Mouse (Mus musculus): ENCODE results near the gene Glp1r. TPM values are rescaled to one million over a fixed set of nuclear protein-coding genes. Genes with fewer than 3 reads are reported as not detected.

The Glp1r gene
- polyA plus RNA-seq, 1 experiment from 2014 or later = not detected

DNA sequence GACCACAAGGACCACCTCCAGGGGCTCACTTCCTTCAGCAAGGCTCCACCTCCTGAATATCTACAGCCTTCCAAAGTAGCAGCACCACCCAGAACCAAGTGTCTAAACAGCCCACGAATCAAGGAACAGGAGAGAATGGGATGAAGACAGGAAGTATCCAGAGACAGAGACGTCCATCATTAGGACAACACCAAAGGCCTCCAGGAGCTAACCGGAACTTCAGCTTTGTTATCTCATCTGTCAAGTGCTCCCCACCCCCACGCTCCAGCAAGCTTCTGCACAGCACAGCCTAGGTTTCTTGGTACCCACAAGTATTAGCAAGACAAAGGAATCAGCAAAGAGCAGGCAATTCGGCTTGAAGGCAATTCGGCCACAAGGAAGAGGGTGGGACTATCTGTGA is 23.0 kb upstream of the Glp1r start:
- no peaks in the 10 kb centered on the region for H3K36me3 ChIP-seq
- 45% methylated on average over 6 of the region's 6 CpGs for WGBS
- H3K27me3 ChIP-seq = peaks cover 19% of the 10 kb centered on the region
- H3K4me1 ChIP-seq (replicated peaks) = no peaks in the 10 kb centered on the region
- no peak overlapping the region for H3K4me3 ChIP-seq (replicated peaks)
- no peak overlapping the region for H3K9ac ChIP-seq (replicated peaks)
- peaks cover 5% of the 10 kb centered on the region for H3K9me3 ChIP-seq
- H3K4me2 ChIP-seq = no peak overlapping the region
- no peak for ATAC-seq (ENCODE audit: insufficient number of reproducible peaks, insufficient read depth, low FRiP score, low TSS enrichment, low read depth)
- H3K27ac ChIP-seq = no peak overlapping the region

DNA sequence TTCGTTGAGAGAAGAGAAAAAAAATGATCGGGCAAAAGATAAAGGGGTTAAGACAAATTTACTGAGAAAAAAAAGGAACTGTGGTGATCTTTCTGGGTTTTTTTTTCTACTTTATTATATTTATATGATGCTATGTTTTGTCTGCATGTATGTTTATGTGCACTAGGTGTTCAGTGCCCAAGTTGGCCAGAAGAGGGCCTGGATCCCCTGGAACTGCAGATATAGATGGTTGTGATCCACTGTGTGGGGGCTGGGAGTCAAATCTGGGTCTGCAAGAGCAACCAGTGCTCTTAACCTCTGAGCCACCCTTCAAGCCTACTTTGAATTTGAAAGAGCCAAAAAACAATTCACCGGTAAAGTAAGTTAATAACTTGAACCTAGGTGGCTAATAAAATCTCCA is 21.2 kb upstream of the Glp1r start:
- Histone ChIP-seq H3K4me2 (no peak overlapping the region), H3K4me3 (replicated peaks) (no peak overlapping the region), H3K27ac (no peak overlapping the region), H3K27me3 (peaks cover 19% of the 10 kb centered on the region), H3K4me1 (replicated peaks) (no peaks in the 10 kb centered on the region), H3K9me3 (0 out of 2 replicates have a peak, but pooled peaks cover 4% of the 10 kb centered on the region), H3K36me3 (no peaks in the 10 kb centered on the region), H3K9ac (replicated peaks) (no peak overlapping the region)
- no peak for ATAC-seq (ENCODE audit: insufficient number of reproducible peaks, insufficient read depth, low FRiP score, low TSS enrichment, low read depth)
- 84% methylated on average over 3 of the region's 3 CpGs for WGBS

DNA sequence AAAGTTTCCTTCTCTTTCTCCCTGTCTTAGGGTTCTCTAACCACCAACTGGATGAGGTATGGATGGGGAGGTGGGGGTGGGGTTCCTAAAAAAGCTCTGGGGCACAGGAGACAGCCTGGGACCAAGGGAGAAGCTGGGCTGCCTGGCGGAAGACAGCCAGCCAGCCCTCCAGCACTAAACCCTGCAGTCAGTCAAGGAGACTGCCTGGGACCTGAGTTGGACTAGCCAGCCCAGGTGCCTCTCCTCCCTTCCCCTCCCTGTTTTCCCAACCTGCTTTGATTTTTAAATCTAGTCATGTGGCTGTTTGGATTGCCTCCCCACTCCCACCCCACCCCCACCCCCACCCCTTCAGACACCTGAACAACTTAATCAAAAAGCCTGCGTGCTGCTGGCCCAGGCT is 20.6 kb upstream of the Glp1r start:
- 52% methylated on average over 2 of the region's 2 CpGs for WGBS
- Histone ChIP-seq H3K4me1 (replicated peaks) (no peaks in the 10 kb centered on the region), H3K4me2 (no peak overlapping the region), H3K27me3 (peaks cover 19% of the 10 kb centered on the region), H3K9me3 (0 out of 2 replicates have a peak, but pooled peaks cover 6% of the 10 kb centered on the region), H3K9ac (replicated peaks) (no peak overlapping the region), H3K4me3 (replicated peaks) (no peak overlapping the region), H3K27ac (no peak overlapping the region), H3K36me3 (no peaks in the 10 kb centered on the region)
- ATAC-seq (ENCODE audit: insufficient number of reproducible peaks, insufficient read depth, low FRiP score, low TSS enrichment, low read depth) = no peak

DNA sequence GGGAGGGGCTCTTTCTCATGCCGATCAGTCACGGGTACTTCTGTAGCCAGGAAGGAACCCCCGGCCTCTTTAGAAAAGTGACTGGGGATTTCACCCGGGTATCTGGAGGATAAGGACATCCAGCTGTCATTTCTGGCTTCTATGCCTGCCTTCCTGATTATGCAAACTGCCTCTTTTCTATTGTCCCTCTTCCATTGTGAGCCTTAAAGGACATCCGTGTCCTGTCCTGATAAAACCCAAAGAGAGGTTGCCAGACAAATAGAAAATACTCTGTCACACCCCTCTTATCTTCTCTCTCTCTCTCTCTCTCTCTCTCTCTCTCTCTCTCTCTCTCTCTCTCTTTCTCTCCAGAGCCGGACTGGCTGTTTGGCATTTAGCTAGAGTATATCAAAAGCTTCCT is 19.4 kb upstream of the Glp1r start:
- H3K4me2 ChIP-seq = no peak overlapping the region
- H3K4me1 ChIP-seq (replicated peaks) = no peaks in the 10 kb centered on the region
- H3K27ac ChIP-seq = no peak overlapping the region
- H3K9ac ChIP-seq (replicated peaks) = no peak overlapping the region
- ATAC-seq (ENCODE audit: insufficient number of reproducible peaks, insufficient read depth, low FRiP score, low TSS enrichment, low read depth) = no peak
- no peaks in the 10 kb centered on the region for H3K36me3 ChIP-seq
- peaks cover 19% of the 10 kb centered on the region for H3K27me3 ChIP-seq
- WGBS = 13% methylated on average over 6 of the region's 6 CpGs
- H3K9me3 ChIP-seq = 0 out of 2 replicates have a peak, but pooled peaks cover 9% of the 10 kb centered on the region
- no peak overlapping the region for H3K4me3 ChIP-seq (replicated peaks)

DNA sequence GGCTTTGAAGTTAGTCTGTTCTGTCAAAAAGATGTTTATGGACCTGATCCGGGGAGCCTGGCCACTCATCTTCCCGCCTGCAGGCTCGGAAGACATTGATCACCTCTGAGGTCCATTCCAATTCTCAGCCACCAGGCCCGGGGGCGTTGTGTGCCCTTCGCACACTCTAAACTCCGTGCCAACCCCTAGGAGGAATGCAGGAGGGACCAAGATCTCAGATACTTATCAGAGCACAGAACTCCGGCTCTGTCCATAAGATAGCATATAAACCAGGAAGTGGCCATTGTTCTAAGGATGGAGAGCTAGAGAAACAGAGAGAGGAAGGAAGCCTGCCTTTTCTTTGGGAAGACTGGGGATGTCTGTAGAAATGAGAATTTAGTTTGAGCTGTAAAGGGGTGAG is 18.1 kb upstream of the Glp1r start:
- Histone ChIP-seq H3K9me3 (0 out of 2 replicates have a peak, but pooled peaks cover 9% of the 10 kb centered on the region), H3K27me3 (peaks cover 19% of the 10 kb centered on the region), H3K36me3 (no peaks in the 10 kb centered on the region), H3K9ac (replicated peaks) (no peak overlapping the region), H3K4me3 (replicated peaks) (no peak overlapping the region), H3K4me2 (no peak overlapping the region), H3K27ac (no peak overlapping the region), H3K4me1 (replicated peaks) (no peaks in the 10 kb centered on the region)
- 76% methylated on average over 8 of the region's 8 CpGs for WGBS
- ATAC-seq (ENCODE audit: insufficient number of reproducible peaks, insufficient read depth, low FRiP score, low TSS enrichment, low read depth) = no peak

DNA sequence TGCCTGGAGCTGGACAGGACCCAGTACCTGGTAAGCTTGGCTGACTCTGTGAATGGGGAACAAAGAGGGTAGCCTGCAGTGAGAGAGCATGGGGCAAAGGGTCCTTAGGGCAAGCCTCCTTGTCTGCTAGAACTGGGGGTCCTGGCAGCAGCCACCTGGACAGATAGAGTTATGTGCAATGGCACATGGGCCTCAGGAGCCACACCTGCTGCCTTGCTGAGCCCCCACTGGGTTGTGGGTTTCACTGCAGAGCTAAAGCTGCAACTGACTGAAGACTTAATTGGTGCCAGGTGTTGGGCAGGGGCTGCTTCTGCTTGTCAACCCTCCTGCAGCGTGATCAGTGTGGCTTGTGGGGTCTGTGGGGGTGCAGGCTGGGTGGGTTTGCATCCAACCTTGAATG is 9.5 kb upstream of the Glp1r start:
- no peak; the same call in 1 of the 2 replicates for ATAC-seq (ENCODE audit: insufficient number of reproducible peaks, insufficient read depth, low FRiP score, low TSS enrichment, low read depth)
- Histone ChIP-seq H3K36me3 (no peaks in the 10 kb centered on the region), H3K9ac (replicated peaks) (no peak overlapping the region), H3K4me1 (replicated peaks) (peaks cover 10% of the 10 kb centered on the region), H3K27me3 (peaks cover 18% of the 10 kb centered on the region), H3K4me3 (replicated peaks) (no peak overlapping the region), H3K27ac (no peak overlapping the region), H3K9me3 (no peaks in the 10 kb centered on the region), H3K4me2 (no peak overlapping the region)
- whole genome bisulfite sequencing = 0% methylated on average over 1 of the region's 1 CpGs

DNA sequence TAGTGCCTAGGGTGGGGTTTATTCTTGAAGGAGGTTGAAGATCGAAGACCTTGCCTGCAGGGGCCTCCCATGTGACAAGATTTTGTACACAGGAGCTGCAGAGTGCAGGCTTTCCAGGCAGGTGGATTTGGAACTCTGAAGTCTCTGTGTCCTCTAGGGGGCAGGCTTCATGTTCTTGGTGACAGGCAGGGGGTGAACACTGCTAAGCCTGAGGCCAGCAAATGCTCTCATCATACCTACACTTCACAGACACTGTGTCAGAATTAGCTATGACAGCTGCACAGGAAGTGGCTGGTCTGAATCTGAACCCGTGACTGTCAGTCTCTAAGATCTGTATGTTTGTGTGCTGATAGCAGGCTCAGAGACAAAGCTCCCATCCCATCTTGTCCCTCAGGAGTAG is 8.9 kb upstream of the Glp1r start:
- no peak for ATAC-seq (ENCODE audit: insufficient number of reproducible peaks, insufficient read depth, low FRiP score, low TSS enrichment, low read depth)
- 41% methylated on average over 2 of the region's 2 CpGs for WGBS
- Histone ChIP-seq H3K9ac (replicated peaks) (no peak overlapping the region), H3K27ac (no peak overlapping the region), H3K9me3 (no peaks in the 10 kb centered on the region), H3K4me1 (replicated peaks) (peaks cover 10% of the 10 kb centered on the region), H3K4me2 (no peak overlapping the region), H3K4me3 (replicated peaks) (no peak overlapping the region), H3K27me3 (peaks cover 24% of the 10 kb centered on the region), H3K36me3 (no peaks in the 10 kb centered on the region)

DNA sequence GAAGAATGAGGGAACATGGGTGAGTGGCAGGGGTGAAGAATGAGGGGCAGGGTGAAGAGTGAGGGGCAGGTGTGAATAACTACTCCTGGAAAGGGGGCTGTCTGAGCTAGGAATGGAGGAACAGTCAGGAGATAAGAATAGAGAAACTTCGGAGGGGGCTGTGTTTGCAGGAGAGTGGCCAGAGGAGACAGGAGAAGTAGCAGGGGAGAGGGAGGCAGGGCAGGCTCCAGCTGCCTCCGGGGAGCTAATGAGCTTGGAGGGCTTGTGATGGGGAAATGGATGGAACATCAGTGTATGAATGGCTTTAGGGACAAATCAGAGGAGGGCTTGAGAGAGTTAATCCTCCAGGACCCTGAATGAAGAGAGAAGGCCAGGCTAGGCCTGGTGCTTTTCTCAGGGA is 4.5 kb upstream of the Glp1r start:
- H3K4me2 ChIP-seq = no peak overlapping the region
- 32% methylated on average over 2 of the region's 2 CpGs for WGBS
- no peak for ATAC-seq (ENCODE audit: insufficient number of reproducible peaks, insufficient read depth, low FRiP score, low TSS enrichment, low read depth)
- H3K9ac ChIP-seq (replicated peaks) = no peak overlapping the region
- H3K9me3 ChIP-seq = 0 out of 2 replicates have a peak, but pooled peaks cover 3% of the 10 kb centered on the region
- H3K4me3 ChIP-seq (replicated peaks) = no peak overlapping the region
- H3K27ac ChIP-seq = no peak overlapping the region
- peaks cover 9% of the 10 kb centered on the region for H3K4me1 ChIP-seq (replicated peaks)
- no peaks in the 10 kb centered on the region for H3K36me3 ChIP-seq
- peaks cover 59% of the 10 kb centered on the region for H3K27me3 ChIP-seq

DNA sequence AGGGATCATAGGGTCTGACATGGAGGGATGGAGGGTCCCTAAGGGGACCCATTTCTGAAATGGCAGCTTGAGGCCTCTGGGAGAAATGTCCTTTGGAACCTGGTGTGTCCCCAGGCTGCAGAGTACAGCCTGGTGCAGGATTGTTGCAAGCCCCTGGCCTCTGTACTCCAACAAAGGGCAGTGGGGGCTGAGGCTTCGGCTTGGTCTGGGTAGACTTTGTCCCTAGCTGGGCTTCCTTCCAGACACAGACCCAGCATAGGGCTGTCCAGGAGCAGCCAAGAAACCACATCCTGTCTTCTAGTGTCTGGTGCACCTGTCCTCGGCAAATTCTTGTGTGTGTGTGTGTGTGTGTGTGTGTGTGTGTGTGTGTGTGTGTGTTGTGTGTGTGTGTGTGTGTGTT is 2.5 kb downstream of the Glp1r start:
- WGBS = 81% methylated on average over 2 of the region's 2 CpGs
- peaks cover 98% of the 10 kb centered on the region for H3K27me3 ChIP-seq
- ATAC-seq (ENCODE audit: insufficient number of reproducible peaks, insufficient read depth, low FRiP score, low TSS enrichment, low read depth) = no peak

DNA sequence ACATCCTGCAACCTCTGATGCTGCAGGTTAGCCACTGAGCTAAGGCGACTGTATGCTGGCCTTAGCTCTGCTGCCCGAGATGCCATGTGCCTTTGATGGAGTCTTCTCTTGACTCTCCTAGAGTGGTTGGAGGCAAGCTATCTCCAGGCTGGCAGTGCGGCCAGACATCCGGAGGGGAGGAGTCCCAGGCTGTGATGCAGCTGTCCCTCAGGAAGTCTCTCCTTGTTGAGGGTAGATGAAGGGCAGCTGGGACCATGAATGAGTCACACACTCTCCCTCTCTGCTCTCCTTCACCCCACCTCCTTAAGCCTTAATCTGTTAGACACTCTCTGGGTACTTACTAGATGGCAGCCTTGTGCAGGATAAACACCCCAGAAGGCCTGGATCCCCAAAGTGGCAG is 6.0 kb downstream of the Glp1r start:
- H3K27ac ChIP-seq = no peak overlapping the region
- WGBS = 75% methylated on average over 4 of the region's 4 CpGs
- no peak overlapping the region for H3K4me3 ChIP-seq (replicated peaks)
- ATAC-seq (ENCODE audit: insufficient number of reproducible peaks, insufficient read depth, low FRiP score, low TSS enrichment, low read depth) = no peak
- H3K36me3 ChIP-seq = no peaks in the 10 kb centered on the region
- H3K4me2 ChIP-seq = no peak overlapping the region
- H3K9ac ChIP-seq (replicated peaks) = no peak overlapping the region
- peaks cover 20% of the 10 kb centered on the region for H3K4me1 ChIP-seq (replicated peaks)
- no peaks in the 10 kb centered on the region for H3K9me3 ChIP-seq
- peaks cover 100% of the 10 kb centered on the region for H3K27me3 ChIP-seq

More for the DNA sequence above, 2.5 kb downstream of the Glp1r start:
- Histone ChIP-seq H3K27ac (no peak overlapping the region), H3K4me1 (replicated peaks) (peaks cover 7% of the 10 kb centered on the region), H3K4me2 (no peak overlapping the region), H3K9ac (replicated peaks) (no peak overlapping the region), H3K36me3 (no peaks in the 10 kb centered on the region), H3K9me3 (0 out of 2 replicates have a peak, but pooled peaks cover under 1% of the 10 kb centered on the region), H3K4me3 (replicated peaks) (no peak overlapping the region)

DNA sequence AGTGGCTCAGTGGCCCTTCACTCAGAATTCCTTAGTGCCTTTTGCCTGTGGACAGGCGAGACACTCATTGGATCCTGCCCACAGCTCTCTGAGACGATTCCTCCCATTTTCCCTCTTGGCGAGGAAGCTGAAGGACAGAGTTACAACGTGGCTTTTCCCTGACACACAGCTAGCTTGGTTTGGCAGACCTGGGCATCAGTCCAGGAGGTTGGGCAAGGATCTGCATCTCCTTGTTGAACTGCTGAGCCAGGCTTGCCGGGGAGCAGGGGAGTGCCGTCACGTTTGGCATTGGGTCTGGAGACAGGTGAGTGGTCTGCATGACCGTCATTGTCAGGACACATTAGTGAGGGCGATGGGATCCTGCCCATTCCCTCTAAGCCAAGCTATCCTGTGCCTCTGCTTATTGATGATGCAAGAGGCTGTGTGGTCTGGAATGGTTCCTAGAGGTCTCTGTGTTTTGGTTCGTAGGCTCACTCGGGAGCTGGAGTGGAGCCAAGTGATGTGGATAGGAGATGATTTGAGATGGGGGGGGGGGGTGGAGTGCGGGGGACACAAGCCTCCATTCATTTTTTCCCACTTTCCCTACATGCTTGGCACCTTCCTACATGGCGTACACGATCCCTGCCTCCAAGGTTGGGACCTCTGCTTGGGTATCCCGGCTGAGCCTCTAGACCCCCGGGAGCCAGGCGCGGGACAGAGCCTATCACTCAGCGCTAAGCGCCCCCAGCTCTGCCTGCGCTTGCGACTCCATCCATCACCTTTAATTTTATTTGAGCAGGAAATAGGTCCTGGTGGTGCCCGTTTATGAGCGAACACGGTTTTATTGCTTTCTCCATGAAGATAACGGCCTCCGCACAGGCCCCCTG is 9.5 kb downstream of the Glp1r start:
- Histone ChIP-seq H3K27me3 (peaks cover 94% of the 10 kb centered on the region), H3K9me3 (no peaks in the 10 kb centered on the region), H3K4me3 (replicated peaks) (no peak overlapping the region), H3K27ac (no peak overlapping the region), H3K36me3 (no peaks in the 10 kb centered on the region), H3K4me1 (replicated peaks) (peaks cover 31% of the 10 kb centered on the region), H3K9ac (replicated peaks) (no peak overlapping the region), H3K4me2 (peak overlapping the region; percentile 39)
- WGBS = 38% methylated on average over 27 of the region's 27 CpGs
- no peak for ATAC-seq (ENCODE audit: insufficient number of reproducible peaks, insufficient read depth, low FRiP score, low TSS enrichment, low read depth)

DNA sequence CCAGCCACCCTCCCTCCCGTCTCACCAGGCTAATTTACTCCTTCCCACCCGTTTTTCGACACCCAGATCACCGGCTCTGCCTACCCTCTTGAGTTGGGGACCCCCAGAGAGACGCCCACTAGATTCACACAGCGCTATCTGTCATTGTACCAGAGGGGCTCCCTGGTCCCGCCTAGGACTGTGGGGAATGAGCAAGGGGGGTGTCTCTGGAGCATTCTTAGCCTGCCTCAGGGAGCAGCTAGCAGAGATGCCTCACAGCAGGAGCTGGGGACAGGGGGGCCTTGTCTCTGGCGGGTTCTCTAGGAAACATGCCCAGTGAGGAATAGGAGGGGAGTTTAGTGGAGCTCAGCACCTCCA is 10.1 kb downstream of the Glp1r start:
- ATAC-seq (ENCODE audit: insufficient number of reproducible peaks, insufficient read depth, low FRiP score, low TSS enrichment, low read depth) = no peak
- H3K27ac ChIP-seq = no peak overlapping the region
- no peak overlapping the region for H3K4me3 ChIP-seq (replicated peaks)
- H3K9me3 ChIP-seq = no peaks in the 10 kb centered on the region
- peak overlapping the region; percentile 39 for H3K4me2 ChIP-seq
- H3K36me3 ChIP-seq = no peaks in the 10 kb centered on the region
- H3K27me3 ChIP-seq = peaks cover 89% of the 10 kb centered on the region
- peaks cover 31% of the 10 kb centered on the region for H3K4me1 ChIP-seq (replicated peaks)
- WGBS = 15% methylated on average over 8 of the region's 8 CpGs
- no peak overlapping the region for H3K9ac ChIP-seq (replicated peaks)
